Mouse (Mus musculus) stomach, embryonic 14.5 days (tissue): ENCODE results near the gene Lmtk3. TPM values are rescaled to one million over a fixed set of nuclear protein-coding genes. Genes with fewer than 3 reads are reported as not detected.

Experiments
- ATAC-seq: fragments of 200-750 bp; cut with Nextera tagmentation; 2 replicates; pipeline ENCODE4 v1.8.0; 2017; ENCODE audit warnings: low read depth, moderate TSS enrichment; ENCODE audit not compliant: insufficient number of reproducible peaks, insufficient read depth, low FRiP score
- H3K27ac ChIP-seq: fragments of 300-500 bp; sonication (generic); 2 replicates; pipeline ENCODE4 v1.5.1; 2014; ENCODE audit warnings: mild to moderate bottlenecking, low read length, moderate library complexity, mixed read lengths
- H3K27me3 ChIP-seq: fragments of 300-500 bp; sonication (generic); 2 replicates; pipeline ENCODE4 v1.6.1; 2014; ENCODE audit warnings: low read length, control low read depth, mixed read lengths; ENCODE audit not compliant: control insufficient read depth, insufficient read depth
- H3K36me3 ChIP-seq: fragments of 300-500 bp; sonication (generic); 2 replicates; pipeline ENCODE4 v1.6.1; 2014; ENCODE audit warnings: mild to moderate bottlenecking, control low read depth, low read length, moderate library complexity, mixed read lengths; ENCODE audit not compliant: control insufficient read depth, insufficient read depth
- H3K4me1 ChIP-seq: fragments of 300-500 bp; sonication (generic); 2 replicates; pipeline ENCODE4 v1.6.1; 2014; ENCODE audit warnings: low read length, control low read depth, mixed read lengths; ENCODE audit not compliant: control insufficient read depth, insufficient read depth
- H3K4me2 ChIP-seq: fragments of 300-500 bp; sonication (generic); replicated peaks from 2 replicates; pipeline ENCODE4 v1.6.1; 2014; ENCODE audit warnings: low read depth, low read length, control low read depth
- H3K4me3 ChIP-seq: fragments of 300-500 bp; sonication (generic); 2 replicates; pipeline ENCODE4 v1.5.1; 2014; ENCODE audit warnings: low read depth, low read length, control low read depth
- H3K9ac ChIP-seq: fragments of 300-500 bp; sonication (generic); replicated peaks from 2 replicates; pipeline ENCODE4 v1.6.1; 2014; ENCODE audit warnings: low read depth, mild to moderate bottlenecking, control low read depth, low read length, moderate library complexity, mixed read lengths
- H3K9me3 ChIP-seq: fragments of 300-500 bp; sonication (generic); 2 replicates; pipeline ENCODE4 v1.6.1; 2016; ENCODE audit warnings: low read depth, low read length, control low read depth; ENCODE audit not compliant: control insufficient read depth
- WGBS: fragments of 180-500 bp; shearing (Covaris S2); extraction: QIAGEN DNeasy Blood & Tissue Kit; methylation state at CpG from one replicate; pipeline ENCODE4 v1.1.7; 2014; 5-methylcytosine and 5-hydroxymethylcytosine counted together
- polyA plus RNA-seq: library from polyadenylated mRNA; unstranded; fragments of >200 nt; fragmentation: Nextera tagmentation; extraction: Ambion mirVana; gene quantifications from 2 replicates; pipeline ENCODE4 v1.2.1, GENCODE M21; 2014

The Lmtk3 gene
- polyA plus RNA-seq, 1 experiment from 2014 or later, result 2.5 TPM

- WGBS, result 70% methylated on average over 7 of the region's 7 CpGs
These were observed 35.4 kb upstream of the Lmtk3 start for GRCm38 (mm10) chr7:45748110-45748509.

GRCm38 (mm10) chr7:45749401-45749800 is 34.1 kb upstream of the Lmtk3 start:
- Histone ChIP-seq H3K9me3 (no peaks in the 10 kb centered on the region), H3K9ac (no peak overlapping the region), H3K27me3 (no peaks in the 10 kb centered on the region), H3K36me3 (no peaks in the 10 kb centered on the region), H3K27ac (no peak overlapping the region), H3K4me3 (no peak overlapping the region), H3K4me2 (no peak overlapping the region), H3K4me1 (peaks cover 12% of the 10 kb centered on the region)
- 38% methylated on average over 9 of the region's 10 CpGs for WGBS
- ATAC-seq, result no peak

More at GRCm38 (mm10) chr7:45748110-45748509, 35.4 kb upstream of the Lmtk3 start:
- no peak for ATAC-seq
- Histone ChIP-seq H3K27me3 (no peaks in the 10 kb centered on the region), H3K36me3 (no peaks in the 10 kb centered on the region), H3K4me1 (peaks cover 12% of the 10 kb centered on the region), H3K27ac (no peak overlapping the region), H3K4me2 (no peak overlapping the region), H3K4me3 (no peak overlapping the region), H3K9ac (no peak overlapping the region), H3K9me3 (no peaks in the 10 kb centered on the region)

- H3K4me2 ChIP-seq, result no peak overlapping the region
- H3K36me3 ChIP-seq, result no peaks in the 10 kb centered on the region
- H3K9ac ChIP-seq, result no peak overlapping the region
- peaks cover 12% of the 10 kb centered on the region for H3K4me1 ChIP-seq
- H3K27me3 ChIP-seq, result no peaks in the 10 kb centered on the region
- H3K4me3 ChIP-seq, result no peak overlapping the region
- WGBS, result 55% methylated on average over 9 of the region's 9 CpGs
- no peaks in the 10 kb centered on the region for H3K9me3 ChIP-seq
- no peak overlapping the region for H3K27ac ChIP-seq
- no peak for ATAC-seq
These were observed 33.4 kb upstream of the Lmtk3 start for GRCm38 (mm10) chr7:45750162-45750561.

- no peaks in the 10 kb centered on the region for H3K4me1 ChIP-seq
- WGBS, result 51% methylated on average over 6 of the region's 6 CpGs
These were observed 27.8 kb upstream of the Lmtk3 start for GRCm38 (mm10) chr7:45755703-45756102.

GRCm38 (mm10) chr7:45759400-45759799 is 24.1 kb upstream of the Lmtk3 start:
- H3K36me3 ChIP-seq, result no peaks in the 10 kb centered on the region
- no peak overlapping the region for H3K9ac ChIP-seq
- WGBS, result 11% methylated on average over 22 of the region's 27 CpGs
- ATAC-seq, result peak; percentile 71
- no peak overlapping the region; the same call in 1 of the 2 replicates for H3K4me3 ChIP-seq
- H3K27me3 ChIP-seq, result no peaks in the 10 kb centered on the region; the same call in 1 of the 2 replicates
- no peak overlapping the region for H3K27ac ChIP-seq
- no peaks in the 10 kb centered on the region for H3K9me3 ChIP-seq
- peak overlapping the region; percentile 26 for H3K4me2 ChIP-seq
- no peaks in the 10 kb centered on the region for H3K4me1 ChIP-seq

More at GRCm38 (mm10) chr7:45755703-45756102, 27.8 kb upstream of the Lmtk3 start:
- Histone ChIP-seq H3K4me2 (no peak overlapping the region), H3K9me3 (no peaks in the 10 kb centered on the region), H3K27ac (no peak overlapping the region), H3K36me3 (no peaks in the 10 kb centered on the region), H3K27me3 (no peaks in the 10 kb centered on the region; the same call in 1 of the 2 replicates), H3K9ac (no peak overlapping the region), H3K4me3 (no peak overlapping the region)
- ATAC-seq, result no peak

- Histone ChIP-seq H3K27ac (no peak overlapping the region), H3K4me3 (no peak overlapping the region), H3K27me3 (no peaks in the 10 kb centered on the region; the same call in 1 of the 2 replicates), H3K4me1 (no peaks in the 10 kb centered on the region), H3K4me2 (no peak overlapping the region), H3K9ac (no peak overlapping the region), H3K9me3 (no peaks in the 10 kb centered on the region), H3K36me3 (no peaks in the 10 kb centered on the region)
- 49% methylated on average over 5 of the region's 5 CpGs for WGBS
- ATAC-seq, result no peak
These were observed 23.4 kb upstream of the Lmtk3 start for GRCm38 (mm10) chr7:45760151-45760550.

- ATAC-seq, result no peak
- Histone ChIP-seq H3K27ac (no peak overlapping the region), H3K27me3 (no peaks in the 10 kb centered on the region), H3K4me3 (no peak overlapping the region), H3K9me3 (no peaks in the 10 kb centered on the region), H3K9ac (no peak overlapping the region), H3K4me1 (no peaks in the 10 kb centered on the region), H3K4me2 (no peak overlapping the region), H3K36me3 (no peaks in the 10 kb centered on the region)
- 41% methylated on average over 8 of the region's 8 CpGs for WGBS
These were observed 17.5 kb upstream of the Lmtk3 start for GRCm38 (mm10) chr7:45765995-45766394.

- no peak overlapping the region for H3K27ac ChIP-seq
- H3K4me2 ChIP-seq, result no peak overlapping the region
- WGBS, result 46% methylated on average over 8 of the region's 8 CpGs
- H3K27me3 ChIP-seq, result no peaks in the 10 kb centered on the region
- 0 out of 2 replicates have a peak, but pooled peaks have one; percentile 28 for ATAC-seq
- no peaks in the 10 kb centered on the region for H3K4me1 ChIP-seq
- no peak overlapping the region for H3K9ac ChIP-seq
- no peak overlapping the region for H3K4me3 ChIP-seq
- no peaks in the 10 kb centered on the region for H3K9me3 ChIP-seq
- H3K36me3 ChIP-seq, result no peaks in the 10 kb centered on the region
These were observed 16.8 kb upstream of the Lmtk3 start for GRCm38 (mm10) chr7:45766764-45767163.

- no peak overlapping the region for H3K9ac ChIP-seq
- no peak overlapping the region for H3K27ac ChIP-seq
- ATAC-seq, result no peak
- H3K4me2 ChIP-seq, result no peak overlapping the region
- no peaks in the 10 kb centered on the region for H3K36me3 ChIP-seq
- H3K4me1 ChIP-seq, result no peaks in the 10 kb centered on the region
- no peak overlapping the region for H3K4me3 ChIP-seq
- 92% methylated on average over 6 of the region's 6 CpGs for WGBS
- no peaks in the 10 kb centered on the region for H3K27me3 ChIP-seq
- no peaks in the 10 kb centered on the region for H3K9me3 ChIP-seq
These were observed 16.0 kb upstream of the Lmtk3 start for GRCm38 (mm10) chr7:45767500-45767899.
